Mouse (Mus musculus): Measurements from ENCODE around the gene Hmg20a.
"Not testable (repeated sequence)": the region's sequence is repeated elsewhere in the genome, so short reads cannot be mapped to it uniquely, and the experiment has no call there.

The Hmg20a gene

DNA sequence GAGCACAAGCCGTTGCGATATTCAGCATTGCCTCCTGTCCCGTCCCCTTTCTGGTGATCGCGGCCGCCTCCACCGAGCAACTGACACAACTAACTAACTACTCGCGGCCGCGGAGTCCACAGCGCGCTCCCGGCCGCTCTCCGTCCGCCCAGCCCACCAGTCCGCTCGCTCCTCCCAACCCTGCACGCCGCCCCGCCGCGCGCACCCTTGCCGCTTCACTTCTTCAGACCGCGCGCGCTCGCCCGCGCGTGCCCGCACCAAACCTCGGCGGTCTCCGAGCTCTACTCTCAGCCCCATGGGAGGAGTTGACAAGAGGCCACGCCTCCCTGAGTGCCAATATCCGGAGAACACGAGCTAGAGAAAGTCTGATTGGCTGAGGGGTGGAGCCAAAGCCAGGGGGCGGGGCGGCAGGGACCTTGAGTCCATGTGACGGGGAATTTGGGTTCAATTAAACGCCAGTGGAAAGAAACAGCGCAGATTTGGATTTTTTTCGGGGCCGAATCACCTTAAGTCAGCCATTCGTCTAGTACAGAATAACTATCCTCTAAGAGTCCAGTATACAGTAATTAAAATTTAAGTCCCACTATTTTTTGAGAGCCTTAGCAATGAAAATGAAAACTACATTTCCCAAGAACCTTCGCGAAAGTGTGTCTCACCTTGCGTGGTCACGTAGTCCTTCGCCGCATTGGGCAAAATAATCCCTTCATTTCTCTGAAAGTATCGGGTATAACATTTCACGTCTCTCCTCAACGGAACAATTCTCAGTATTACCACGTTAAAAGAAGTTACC lies at the start of gene Hmg20a, which contains the start of gene Peak1:
TSS of gene Hmg20a (plus strand) at position 662 of the 790 bp plus-strand sequence.
TSS of gene Peak1 (minus strand) at position 120 of the 790 bp plus-strand sequence.
- peak; percentile 100 for DNase-seq

- no peak for DNase-seq
These were observed 49.6 kb upstream of the Hmg20a start for GRCm38 (mm10) chr9:56368814-56369213.

GRCm38 (mm10) chr9:56370710-56371109 lies 47.7 kb upstream of the Hmg20a start:
- DNase-seq = no peak

DNA sequence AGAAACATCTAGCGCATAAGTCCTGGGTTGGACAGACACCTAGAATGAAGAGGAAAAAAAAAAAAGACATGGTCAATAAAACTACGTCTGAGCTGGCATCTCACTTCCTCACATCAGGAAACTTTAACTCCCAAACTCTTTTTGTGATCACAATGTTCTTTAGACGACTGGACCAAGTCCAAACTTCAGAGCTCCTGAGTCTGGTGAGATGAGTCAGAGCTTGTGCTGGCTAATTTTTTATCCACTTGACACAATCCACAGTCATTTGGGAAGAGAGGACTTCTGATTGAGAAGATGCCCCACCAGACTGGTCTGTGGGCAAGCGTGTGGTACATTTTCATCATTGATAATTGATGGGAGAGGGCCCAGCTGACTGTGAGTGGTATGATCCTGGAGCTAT lies 44.0 kb upstream of the Hmg20a start:
- peak; percentile 54 for DNase-seq

- no peak for DNase-seq
These were observed 35.6 kb upstream of the Hmg20a start for GRCm38 (mm10) chr9:56382786-56383185.

DNA sequence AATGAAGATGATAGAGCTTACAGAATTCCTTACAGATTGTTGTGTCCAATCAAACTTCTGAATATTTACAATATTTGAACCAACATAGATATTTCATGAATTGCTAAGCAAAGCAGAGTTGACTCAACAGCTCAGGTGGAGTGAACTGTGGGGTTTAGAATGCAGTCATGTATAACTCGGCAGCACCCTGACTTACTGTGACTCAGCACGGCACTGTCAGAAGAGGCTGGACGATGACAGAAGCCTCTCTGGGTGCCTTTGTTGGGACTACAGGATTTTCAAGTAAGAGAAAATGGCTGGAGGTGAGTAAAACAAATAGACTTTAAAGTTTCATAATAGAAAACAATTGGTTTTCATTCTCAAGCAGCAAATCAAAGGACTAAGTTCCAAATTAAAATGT lies 25.6 kb upstream of the Hmg20a start:
- DNase-seq = no peak

- no peak for DNase-seq
These were observed 22.1 kb upstream of the Hmg20a start for GRCm38 (mm10) chr9:56396306-56396705.

GRCm38 (mm10) chr9:56404619-56405018 lies 13.8 kb upstream of the Hmg20a start:
- DNase-seq = no peak

DNA sequence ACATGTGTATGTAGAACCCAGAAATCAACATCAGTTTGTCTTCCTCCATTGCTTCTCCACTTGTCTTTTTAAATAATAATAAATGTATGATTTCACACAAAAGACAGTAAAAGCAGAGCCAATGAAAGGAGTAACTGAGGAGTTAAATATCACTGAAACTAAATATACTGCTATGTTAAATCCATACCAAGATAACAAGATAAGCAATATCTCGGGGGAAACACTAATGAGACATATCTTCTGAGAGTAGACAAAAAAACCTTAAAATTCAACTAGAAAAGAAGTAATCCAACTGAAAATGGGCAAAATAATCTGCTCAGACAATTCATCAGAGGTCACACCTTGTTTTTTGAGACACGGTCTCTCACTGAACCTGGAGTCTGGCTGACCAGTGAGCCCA lies 8.5 kb upstream of the Hmg20a start:
- no peak for DNase-seq

GRCm38 (mm10) chr9:56412716-56413115 lies 5.7 kb upstream of the Hmg20a start:
- no peak for DNase-seq

DNA sequence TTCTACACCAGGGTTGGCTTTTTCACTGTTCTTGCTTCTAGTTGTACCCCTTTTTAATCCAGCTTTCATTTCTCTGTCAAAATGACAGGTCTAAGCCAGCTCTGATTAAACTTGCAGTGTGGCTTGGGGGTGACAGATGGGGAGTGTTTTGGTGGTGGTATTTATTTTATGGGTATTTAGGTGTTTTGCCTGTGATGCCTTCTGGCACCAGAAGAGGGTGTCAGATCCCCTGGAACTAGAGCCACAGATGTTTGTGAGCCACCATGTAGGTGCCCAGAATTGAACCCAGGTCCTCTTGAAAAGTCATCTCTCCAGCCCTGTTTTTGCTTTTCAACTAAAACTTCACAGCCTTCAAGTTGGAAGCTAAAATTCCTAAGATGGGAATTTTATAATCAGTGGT lies 4.1 kb upstream of the Hmg20a start:
- no peak for DNase-seq

- peak; percentile 32 for DNase-seq
These were observed 3.0 kb upstream of the Hmg20a start for GRCm38 (mm10) chr9:56415393-56415792.

DNA sequence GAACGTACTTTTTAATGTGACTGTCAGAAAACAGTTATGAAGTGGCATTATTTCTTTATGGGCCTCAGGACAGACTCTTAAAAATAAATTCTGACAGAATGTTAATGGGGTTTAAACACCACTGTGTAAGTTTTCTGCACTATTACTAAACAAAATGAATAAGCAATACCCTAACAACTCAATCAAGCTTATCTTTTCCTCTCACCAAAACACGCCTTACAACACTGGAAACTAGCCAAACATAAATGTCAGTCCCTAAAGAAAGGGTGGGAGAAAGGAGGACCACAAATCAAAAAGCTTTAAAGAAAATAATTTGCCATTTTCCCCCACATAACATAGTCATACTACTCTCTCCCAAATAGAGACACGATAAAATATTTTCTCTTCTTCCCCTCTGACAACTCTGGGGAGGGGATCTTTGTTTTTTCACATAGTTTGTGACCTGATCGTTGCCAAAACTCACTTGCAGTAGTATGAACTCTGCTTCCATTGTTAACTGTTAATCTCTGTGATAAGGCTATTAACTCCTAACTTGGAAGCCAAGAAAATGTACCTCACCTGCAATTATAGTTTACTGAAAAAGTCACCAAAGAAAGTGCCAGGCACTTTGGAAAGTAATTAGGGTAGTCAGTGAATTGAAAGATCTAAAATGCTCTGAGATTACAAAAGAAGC lies 2.3 kb upstream of the Hmg20a start:
- DNase-seq = no peak

- peak; percentile 91 for DNase-seq
These were observed 928 bp upstream of the Hmg20a start for GRCm38 (mm10) chr9:56417415-56417947.

- DNase-seq = peak; percentile 82
These were observed 380 bp downstream of the Hmg20a start for GRCm38 (mm10) chr9:56418738-56419239.

GRCm38 (mm10) chr9:56420236-56420635 lies 1.8 kb downstream of the Hmg20a start:
- DNase-seq = no peak

GRCm38 (mm10) chr9:56420892-56421601 lies 2.6 kb downstream of the Hmg20a start:
- no peak for DNase-seq

DNA sequence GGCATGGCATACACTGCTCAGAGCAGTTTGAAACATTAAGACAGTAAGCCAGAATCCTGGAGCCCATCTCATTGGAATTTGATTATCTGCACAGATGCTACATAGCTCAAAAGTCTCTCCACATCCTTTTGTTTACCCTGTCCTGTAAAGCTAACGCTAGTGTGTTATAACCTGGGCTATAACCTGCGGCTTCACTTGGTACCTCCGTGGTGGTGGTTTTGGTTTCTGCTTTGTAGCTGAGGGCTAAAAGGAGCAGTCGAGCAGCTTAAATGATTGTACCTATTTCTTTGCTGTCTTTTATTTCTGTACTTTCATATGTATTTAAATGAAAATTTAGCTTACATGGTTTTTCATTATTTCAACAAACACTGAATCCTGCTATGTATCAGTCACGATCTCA lies 3.6 kb downstream of the Hmg20a start:
- DNase-seq = no peak

GRCm38 (mm10) chr9:56424861-56425260 lies 6.5 kb downstream of the Hmg20a start:
- DNase-seq = no peak

DNA sequence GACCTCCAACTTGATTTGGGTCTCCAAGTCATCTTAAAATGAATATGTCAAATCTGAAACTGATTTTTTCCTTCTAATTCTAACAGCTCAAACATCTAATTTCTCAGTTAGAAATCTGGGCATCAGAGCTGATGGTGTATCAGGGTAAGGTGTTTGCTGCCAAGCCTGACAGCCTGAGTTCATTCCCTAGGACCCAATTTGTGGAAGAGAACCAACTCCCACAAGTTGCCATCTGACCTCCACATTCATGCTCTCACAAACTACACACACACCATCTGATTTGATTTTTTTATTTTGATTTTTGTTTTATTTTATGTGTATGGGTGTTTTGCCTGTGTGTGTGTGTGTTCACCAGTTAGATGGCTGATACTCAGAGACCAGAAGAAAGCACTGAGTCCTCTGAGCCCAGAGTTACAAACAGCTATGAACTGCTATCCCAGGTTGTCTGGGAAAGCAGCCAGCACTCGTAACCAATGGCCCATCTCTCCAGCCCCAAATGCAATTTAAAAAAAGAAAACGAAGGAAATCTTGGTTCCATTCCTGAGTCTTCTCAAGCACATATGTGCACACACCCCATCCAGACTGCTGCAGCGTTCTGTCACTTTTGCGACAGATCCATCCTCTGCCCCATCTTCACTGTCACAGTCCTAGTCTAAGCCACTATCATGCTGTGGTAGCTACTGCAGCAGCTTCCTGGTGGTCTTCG lies 17.6 kb downstream of the Hmg20a start:
- DNase-seq = no peak

GRCm38 (mm10) chr9:56437300-56437892 lies 19.0 kb downstream of the Hmg20a start:
- not testable (repeated sequence) for DNase-seq

GRCm38 (mm10) chr9:56439699-56440098 lies 21.3 kb downstream of the Hmg20a start:
- DNase-seq = no peak
